Mouse (Mus musculus) testis, postnatal 14 days (tissue): Measurements from ENCODE around the gene Il18.

ENCODE experiments used
- DNase-seq: peaks from one replicate; pipeline ENCODE4 v3.0.0; 2021; ENCODE audit warnings: low spot score

Il18 gene

DNA sequence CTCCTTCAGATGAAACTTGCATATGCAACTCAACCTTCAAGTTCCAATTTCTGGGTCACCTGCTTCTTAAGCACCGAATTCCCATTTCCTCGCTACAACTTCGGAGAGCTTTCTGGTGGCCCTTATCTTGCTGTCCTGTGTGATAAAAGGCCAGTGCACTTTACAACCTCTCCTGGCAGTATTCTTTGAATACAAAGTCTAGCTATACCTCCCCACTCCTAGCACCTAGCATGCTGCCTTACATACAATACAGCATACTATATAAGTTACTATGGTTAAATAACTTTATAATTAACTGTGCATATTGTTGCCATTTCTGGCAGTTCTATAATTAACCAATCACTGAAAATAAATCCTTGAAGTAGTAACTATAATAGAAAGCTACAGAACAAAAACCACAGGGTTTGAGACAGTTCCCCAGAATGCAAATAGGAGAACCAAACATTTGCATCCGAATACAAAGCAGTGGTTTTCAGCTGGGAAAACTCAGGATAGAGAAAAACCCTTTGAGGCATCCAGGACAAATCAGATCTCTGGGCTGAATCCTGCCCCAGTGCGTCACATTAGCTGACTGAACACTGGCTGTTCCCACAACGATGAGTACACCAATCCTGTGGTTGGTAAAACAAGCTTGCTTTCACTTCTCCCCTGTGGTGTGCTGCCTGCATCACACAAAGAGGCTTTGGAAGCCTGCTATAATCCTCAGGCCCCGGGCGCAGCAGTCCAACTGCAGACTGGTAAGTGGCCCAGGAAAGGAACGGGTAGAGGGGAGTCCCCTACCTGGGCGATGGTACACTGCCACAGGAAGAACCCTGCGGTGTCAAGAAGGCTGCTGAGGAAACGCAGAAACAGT lies at the start of gene Il18:
Il18 (plus strand) TSS at position 587 of the 853 bp plus-strand sequence.
- no peak for DNase-seq

DNA sequence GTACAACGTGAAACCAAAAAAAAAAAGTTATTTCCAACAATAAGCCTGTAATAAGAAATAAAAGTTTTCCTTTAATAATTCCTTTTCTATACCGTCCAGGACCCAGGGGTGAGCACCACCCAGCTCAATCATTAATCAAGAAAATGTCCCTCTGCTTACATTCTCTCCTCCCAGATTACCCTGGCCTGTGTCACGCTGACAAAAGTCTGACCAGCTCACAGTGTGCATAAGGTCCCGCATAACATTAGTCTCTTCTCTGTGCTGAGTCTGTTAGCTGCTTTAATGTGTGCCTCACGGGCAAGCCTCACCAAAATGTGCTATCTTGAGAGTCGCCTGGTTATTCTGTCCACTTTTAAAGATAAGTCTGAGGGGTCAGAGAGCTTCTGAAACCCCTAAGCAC lies 49.2 kb upstream of the Il18 start:
- no peak for DNase-seq

DNA sequence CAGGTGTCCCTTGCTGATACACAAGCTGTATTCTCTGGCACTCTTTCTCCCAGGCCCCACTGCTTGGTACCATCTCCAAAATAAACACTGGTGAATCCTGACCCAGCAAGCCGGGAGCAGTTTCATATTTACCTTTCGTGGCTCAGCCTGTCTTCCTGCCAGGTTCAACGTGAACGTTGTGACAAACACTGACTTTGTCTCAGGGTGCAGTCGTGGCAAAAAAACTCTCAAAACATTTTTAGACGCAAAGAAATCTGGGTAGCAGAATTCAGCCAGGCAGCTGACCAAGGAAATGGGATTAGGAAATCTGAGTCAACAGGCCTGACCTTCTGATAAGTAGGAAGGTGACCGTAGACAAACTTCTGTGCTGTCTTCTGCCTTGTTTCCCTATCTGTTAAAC lies 47.1 kb upstream of the Il18 start:
- DNase-seq: no peak

DNA sequence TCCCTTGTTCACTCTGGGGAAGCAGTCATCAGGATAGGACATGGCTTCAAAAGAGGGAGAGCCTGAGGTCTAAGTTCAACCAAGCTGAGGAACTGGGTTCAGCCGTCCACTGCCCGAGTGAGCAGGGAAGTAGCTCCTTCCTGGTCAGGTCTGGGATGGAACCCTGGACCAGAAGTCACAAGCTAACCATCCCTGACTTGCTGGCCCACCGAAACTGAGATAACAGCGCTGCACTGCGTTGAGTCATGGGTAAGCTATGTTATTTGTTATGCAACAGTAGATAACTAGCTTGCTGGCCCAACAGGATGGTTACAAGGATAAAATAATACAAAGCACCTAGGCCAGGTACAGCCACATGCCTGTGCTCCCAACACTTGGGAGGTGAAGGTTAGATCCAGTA lies 39.2 kb upstream of the Il18 start:
- DNase-seq: no peak

DNA sequence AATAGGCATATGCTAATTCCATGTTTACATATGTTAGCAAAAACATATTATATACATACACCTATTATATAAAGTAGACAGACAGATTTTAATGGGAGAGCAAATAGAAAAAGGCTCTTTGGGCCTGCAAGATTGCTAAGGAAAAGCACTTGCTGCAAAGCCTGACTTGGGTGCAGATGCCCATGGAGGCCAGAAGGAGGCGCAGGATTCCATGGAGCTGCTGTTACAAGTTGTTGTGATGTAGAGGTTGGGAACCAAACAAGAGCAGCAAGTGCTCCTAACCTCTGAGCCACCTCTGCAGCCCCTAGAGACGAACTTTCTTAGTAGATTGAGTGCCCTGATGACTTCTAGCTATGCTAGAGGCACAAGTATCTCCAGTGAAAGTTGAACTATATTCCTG lies 35.8 kb upstream of the Il18 start:
- DNase-seq: no peak

DNA sequence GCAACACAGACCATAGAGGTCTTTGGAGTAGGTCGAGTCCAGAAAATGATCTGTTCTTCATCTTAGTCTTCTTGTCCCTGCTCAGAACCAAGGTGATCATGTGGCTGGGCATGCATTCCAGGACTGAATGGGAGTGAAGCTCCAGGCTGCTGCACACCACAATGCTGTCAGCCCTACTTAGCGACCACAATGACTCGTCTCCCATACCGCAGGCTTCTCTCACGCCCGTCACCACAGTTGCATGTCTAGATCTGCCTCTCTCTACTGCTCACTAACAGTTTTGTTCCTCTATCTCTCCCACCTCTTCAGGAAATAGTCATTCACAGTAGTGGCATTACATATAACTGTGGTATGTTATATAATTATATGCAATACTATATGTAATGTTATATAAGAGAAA lies 33.9 kb upstream of the Il18 start:
- DNase-seq: no peak

DNA sequence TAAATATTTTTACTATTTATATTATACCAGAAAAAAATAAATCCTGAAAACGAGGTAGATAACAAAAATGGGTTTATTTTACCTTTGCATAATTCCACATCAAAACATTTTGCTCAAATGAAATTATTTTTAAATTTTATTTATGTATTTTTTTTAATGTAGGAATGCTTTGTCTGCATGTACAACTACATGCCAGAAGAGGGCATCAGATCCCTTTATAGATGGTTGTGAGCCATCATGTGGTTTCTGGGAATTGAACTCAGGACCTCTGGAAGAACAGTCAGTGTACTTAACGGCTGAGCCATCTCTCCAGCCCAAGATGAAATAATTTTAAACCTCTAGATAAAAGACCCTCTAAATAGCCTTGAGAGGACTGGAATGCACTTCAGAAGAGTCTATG lies 33.1 kb upstream of the Il18 start:
- DNase-seq: no peak

DNA sequence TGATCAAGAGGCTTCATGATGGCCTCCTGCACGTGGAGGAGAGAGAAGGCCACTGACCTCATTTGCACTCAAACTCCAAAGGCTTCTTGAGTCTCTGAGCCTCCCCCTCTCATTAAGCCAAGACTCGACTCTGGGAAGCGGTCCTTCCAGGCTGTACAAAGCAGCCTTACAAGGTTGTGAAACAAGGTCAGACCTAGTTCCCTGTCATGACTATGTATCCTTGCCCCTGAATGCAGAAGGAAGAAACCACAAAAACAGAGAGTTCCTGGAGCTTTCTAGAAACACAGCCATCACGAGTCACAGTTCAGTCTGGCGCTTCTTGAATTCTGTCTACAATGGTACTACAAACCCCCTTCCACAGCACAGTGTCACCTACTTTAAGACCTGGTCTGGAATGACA lies 32.1 kb upstream of the Il18 start:
- no peak for DNase-seq

DNA sequence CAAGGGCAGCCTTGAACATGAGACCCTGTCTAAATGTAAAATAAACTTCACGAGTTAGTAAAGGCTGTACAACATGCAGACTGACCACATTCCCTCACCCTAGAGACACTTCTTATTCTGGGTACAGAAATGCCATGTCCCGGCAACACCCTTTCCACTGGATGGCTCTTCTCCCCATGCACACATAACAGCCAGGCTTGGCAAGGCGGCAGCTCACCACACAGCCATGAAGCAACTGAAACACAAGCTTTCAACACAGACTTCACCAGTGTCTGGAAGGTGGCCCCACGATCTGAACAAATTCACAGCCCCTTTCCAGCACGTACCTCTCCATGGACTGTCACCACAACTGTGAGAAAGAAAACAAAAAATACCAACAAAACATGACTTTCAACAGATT lies 29.7 kb upstream of the Il18 start:
- DNase-seq: no peak

DNA sequence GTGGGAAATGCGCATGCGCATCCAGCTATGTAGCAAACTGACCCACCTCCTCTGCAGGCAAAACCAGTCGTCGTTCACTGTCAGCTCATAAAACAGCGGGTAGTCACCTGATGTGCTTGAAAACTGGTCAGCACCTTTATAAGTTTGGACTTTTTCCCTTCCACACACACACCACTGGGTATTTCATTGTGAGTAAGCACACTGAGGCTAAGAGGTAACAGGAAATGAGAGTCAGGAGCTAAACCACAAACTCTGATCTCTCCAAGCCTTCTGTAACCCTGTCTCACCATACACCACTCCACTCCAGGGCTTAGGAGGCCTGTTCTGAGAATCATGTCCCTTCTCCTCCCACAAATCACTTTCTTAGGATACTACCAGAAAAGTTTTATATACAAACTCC lies 29.0 kb upstream of the Il18 start:
- no peak for DNase-seq

DNA sequence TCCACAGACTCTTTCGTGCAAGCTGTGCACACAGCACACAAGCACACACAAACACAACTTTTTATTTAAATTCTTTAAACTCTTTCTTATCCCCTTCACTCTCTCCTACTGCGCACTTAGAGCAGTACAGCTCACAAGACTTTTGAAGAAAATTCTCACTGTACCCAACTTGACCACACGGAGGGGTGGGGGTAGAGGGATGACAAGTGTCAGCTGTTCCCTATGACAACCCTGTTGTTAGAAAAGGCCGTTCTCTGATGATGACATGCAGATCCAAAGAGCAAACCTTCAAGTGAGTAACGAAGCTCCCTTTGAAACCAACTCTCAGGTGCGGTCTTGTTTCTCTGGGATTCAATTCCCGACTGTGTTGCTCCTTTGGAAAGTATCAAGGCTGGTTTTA lies 26.8 kb upstream of the Il18 start:
- DNase-seq: no peak

DNA sequence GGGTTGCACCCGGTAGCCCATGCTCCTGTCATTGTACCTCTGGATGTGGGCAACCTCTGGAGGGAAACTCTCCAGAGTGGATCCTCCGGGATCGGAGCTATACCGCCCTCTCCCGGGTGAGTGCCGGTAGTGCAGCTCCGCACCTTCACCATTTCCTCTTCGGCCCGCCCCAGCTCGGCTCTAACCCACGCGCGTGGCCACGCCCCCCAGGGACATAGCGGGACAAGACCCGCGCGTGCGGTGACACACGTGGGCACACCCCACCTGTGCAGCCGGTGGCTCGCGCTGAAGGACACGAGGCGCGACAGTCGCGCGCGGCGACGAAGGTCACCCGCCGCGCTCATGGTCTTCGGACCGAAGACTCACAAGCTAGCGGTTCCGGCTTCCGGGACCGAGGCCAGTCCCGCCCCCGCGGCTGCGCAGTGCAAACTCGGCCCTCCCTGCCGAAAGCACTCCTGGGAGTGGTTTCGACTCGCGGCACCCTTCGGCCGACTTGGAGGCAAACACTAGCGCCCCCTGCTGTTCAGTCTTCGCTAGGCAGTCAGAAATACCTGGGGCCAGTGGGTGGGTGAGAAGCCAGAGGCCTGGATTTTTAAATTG lies 26.2 kb upstream of the Il18 start, which contains the start of gene Pts:
Pts (minus strand) TSS at position 432 of the 600 bp plus-strand sequence.
- peak; percentile 97 for DNase-seq

DNA sequence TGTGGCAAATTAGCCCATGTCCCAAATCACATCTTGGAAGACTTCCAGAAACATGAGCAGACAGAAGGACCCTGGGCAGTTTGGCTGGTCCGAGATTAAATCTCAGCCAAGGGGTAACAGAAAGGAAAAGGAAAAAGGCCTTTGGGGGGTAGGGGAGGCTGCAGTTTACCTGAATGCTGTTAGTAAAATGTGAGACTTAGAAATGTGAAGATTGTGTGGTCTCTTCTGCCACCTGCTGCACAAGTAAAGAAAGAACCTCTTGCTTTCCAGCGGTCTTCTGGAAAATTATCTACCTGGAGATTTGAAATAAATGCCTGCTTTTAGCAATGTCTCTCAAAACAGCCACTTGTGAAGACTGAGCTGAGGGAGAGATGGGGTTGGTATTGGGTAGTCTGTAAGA lies 23.7 kb upstream of the Il18 start:
- no peak for DNase-seq

DNA sequence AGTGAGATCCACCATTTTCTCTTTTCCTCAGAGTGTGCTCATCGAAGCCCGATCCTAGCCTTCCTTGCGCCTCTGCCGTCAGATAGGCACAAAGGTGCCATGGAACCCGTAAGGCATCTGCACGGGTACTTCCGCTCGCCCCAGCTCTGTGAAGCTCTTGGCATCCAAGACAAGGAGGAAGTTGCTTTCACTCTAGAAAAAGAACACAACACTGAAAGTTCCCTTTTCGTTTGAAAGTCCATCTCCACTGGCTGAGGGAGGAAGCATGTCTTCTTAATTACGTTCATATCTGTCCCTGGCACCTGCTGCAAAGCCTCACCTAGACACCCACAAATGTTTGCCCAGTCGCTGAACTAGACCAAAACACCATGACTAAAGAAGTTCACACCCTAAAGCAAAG lies 21.3 kb upstream of the Il18 start:
- DNase-seq: no peak

DNA sequence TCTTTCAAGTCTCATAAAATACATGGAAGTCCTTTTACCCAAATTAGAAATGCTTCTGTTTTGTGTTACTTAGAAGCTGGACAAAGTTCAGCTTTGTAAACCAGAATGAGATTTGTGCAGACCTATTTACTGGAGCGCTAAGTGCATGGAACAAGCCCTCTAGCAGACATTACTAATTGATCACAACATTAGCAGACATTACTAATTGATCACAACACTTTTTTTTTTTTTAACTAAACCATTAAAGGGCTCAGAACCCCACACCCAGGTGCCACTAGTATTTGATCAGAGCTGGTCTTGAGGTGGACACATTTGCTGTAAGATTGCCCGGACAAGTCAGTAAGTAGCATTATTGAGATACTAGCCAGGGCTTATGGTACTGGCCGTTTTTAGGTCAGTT lies 20.8 kb upstream of the Il18 start:
- no peak for DNase-seq

DNA sequence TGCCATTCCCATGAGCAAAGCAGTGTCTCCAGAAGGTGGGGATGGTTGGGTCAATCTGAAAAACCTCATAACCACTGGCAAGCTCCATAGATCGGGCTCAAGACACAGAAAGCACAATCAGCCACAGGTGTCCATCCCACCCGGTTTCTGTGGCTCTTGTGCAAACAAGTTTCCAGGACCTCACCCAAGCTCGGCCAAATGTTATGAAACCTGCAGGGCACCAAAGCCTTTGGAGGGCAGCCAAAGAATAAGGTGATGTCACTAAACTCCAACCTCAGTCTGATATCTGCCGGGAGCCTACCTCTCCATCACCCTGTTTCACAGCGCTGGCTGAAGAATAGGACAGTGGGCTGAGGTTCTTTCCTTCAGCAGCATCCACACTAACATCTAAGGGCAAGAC lies 18.7 kb upstream of the Il18 start:
- no peak for DNase-seq

DNA sequence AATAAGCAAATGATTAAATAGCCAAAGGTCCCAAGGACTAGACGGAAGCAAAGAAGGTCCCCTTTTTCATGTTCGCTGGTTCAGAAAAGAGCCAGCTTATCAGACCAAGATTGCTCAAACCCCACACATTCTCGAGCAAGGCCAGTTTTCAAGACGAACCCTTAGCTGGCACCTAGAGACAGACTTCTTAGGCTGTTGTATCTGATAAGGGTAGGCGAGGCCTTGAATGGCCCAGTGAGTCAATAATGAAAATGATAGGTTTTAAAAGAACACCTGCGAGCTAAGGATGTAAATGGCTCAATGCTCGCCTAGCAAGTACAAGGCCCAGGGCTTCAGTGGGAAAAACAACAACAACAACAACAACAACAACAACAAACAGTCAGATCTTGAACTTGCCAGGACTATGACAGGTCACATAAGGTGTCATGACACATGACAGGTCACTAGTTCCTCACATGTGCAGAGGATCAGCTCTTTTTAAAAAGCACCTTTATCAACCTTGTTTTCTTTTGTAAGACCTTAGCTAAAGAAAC lies 18.0 kb upstream of the Il18 start:
- DNase-seq: no peak

DNA sequence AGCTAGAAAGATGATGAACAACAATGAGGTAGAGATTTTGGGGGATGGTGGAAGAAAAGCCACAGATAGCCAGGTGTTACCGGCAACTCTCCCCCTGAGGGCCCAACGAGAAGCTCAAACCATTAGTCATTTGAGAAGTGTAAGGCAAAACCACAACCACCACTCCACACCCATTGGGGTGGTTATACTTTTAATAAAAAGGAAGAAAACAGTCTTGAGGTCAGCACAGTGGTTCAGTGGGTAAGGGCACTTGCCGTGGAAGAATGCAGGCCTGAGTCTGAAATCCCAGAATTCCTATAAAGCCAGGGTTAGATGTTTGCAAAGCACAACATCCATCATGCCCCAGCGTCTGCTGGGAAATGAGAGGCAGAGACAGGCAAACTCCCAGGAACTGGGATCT lies 17.3 kb upstream of the Il18 start:
- DNase-seq: no peak

DNA sequence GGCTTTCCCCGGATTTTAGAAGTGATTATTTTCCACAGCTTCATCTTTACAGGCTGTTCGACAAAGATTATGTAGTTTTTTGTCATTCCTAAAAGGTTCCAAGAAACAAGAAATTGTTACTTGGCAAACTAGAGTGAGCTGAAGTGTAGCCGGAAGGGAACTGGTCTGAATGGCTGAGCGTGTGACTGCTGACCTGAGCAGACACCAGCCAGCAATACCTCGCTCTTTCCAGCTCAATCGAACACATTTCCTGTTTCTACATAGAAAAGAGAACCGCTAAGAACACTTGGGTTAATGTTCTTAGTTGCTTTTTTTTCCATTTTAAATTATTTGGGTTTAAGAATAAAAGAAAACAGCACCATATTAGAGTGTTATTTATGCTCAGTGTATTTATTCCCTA lies 14.5 kb upstream of the Il18 start:
- no peak for DNase-seq

DNA sequence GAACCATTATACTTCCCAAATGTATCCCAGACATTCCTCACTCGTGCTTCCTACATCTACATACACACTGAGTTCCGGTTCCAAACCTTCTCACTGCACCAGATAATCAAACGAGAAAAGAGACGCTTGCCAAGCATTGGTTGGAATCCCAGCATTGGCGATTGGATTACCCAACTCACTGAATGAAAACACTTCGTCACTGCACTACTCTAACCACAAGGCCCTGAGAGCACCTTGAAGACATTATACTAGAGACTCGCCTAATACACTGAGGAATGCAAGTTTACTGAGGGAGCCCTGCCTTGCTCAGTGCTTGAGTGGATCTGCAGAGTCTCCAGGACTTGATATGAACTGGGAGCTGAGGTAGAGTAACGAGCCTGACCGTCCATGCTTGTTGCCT lies 12.2 kb upstream of the Il18 start:
- DNase-seq: no peak

DNA sequence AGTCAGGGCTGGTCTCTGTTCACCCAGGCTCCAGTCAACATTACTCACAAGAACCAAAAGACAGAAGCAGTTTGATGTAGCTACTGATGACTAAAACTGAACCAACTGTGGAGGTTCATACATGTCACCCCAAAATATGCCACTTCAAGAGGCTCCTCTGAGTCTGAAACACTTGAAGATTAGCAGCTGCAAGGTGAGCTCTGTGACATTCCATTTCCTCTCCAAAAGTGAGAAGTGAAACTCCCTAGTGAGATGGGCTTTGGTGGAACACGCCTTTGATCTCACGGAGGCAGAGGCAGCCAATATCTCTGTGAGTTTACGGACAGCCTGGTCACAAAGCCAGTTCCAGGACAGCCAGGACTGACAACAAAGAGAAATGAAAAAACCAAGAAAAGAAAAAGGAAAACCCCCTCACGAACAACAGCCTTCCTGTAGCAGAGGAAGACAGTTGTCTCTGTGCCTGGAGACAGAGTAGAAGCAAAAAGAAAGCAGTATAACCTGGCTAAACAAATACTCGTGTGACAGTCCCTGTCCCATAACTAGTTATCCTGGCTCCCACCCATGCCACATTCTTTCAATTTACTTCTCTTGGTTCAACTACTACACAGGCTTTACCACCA lies 6.7 kb upstream of the Il18 start:
- DNase-seq: no peak

DNA sequence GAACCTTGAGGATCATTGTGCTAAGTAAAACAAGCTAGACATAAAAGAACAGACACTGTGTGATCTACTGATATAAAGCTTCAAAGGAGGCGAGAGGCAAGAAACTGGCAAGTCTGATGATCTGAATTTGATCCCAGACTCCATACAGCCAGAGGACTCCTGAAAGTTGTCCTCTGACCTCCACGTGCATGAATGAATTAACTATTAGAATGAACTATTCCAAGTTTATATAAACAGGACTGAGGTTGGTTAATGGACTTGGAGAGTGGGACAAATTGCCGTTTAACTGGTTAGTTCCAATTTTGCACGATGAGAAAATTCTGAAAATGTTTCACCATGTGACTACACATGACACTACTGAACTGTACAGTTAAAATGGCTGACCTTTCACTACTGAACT lies 5.7 kb upstream of the Il18 start:
- no peak for DNase-seq

DNA sequence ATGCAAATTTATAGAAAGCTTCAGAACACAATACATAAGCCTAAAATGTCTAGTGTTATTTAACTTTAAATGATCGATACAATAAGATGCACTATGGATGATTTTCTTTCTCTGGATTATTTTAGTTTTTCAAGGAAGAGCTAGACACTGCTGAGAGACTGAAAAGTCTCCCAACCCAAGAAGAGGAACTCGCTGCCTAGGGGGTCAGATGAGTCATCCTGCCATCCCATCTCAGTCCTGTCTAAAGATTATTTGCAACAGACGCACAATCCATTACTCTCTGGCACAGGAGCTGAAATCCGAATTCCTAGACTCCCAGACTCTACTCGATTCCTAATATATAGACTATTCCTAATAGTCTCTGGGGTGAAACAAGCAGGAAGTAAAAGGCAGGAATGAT lies 2.4 kb upstream of the Il18 start:
- DNase-seq: no peak
